Mouse (Mus musculus) intestine, postnatal 0 days (tissue): ENCODE results near the gene Taf5l. TPM values are rescaled to one million over a fixed set of nuclear protein-coding genes. Genes with fewer than 3 reads are reported as not detected.

Experiments used
- ATAC-seq: fragments of 200-750 bp; cut with Nextera tagmentation; 2 replicates; pipeline ENCODE4 v1.8.0; 2017; ENCODE audit warnings: mild to moderate bottlenecking, moderate TSS enrichment, moderate library complexity
- H3K27ac ChIP-seq: fragments of 300-500 bp; sonication (generic); 2 replicates; pipeline ENCODE4 v1.5.1; 2014; ENCODE audit warnings: mild to moderate bottlenecking, low read depth, low read length, moderate library complexity
- H3K27me3 ChIP-seq: fragments of 300-500 bp; sonication (generic); replicated peaks from 2 replicates; pipeline ENCODE4 v1.6.1; 2014; ENCODE audit warnings: low read length, mixed read lengths; ENCODE audit not compliant: control insufficient read depth, insufficient read depth
- H3K36me3 ChIP-seq: fragments of 300-500 bp; sonication (generic); 2 replicates; pipeline ENCODE4 v1.6.1; 2014; ENCODE audit warnings: mild to moderate bottlenecking, moderate library complexity; ENCODE audit not compliant: control insufficient read depth, insufficient read depth
- H3K4me1 ChIP-seq: fragments of 300-500 bp; sonication (generic); replicated peaks from 2 replicates; pipeline ENCODE4 v1.6.1; 2014; ENCODE audit warnings: antibody characterized with exemption, low read length, mixed read lengths; ENCODE audit not compliant: control insufficient read depth, insufficient read depth
- H3K4me2 ChIP-seq: fragments of 300-500 bp; sonication (generic); replicated peaks from 2 replicates; pipeline ENCODE4 v1.6.1; 2014; ENCODE audit warnings: low read depth, mild to moderate bottlenecking, moderate library complexity
- H3K4me3 ChIP-seq: fragments of 300-500 bp; sonication (generic); 2 replicates; pipeline ENCODE4 v1.5.1; 2014; ENCODE audit warnings: low read depth, low read length
- H3K9ac ChIP-seq: fragments of 300-500 bp; sonication (generic); 2 replicates; pipeline ENCODE4 v1.6.1; 2014; ENCODE audit warnings: mild to moderate bottlenecking, low read depth, low read length
- H3K9me3 ChIP-seq: fragments of 300-500 bp; sonication (generic); 2 replicates; pipeline ENCODE4 v1.6.1; 2016; ENCODE audit warnings: mixed run types; ENCODE audit not compliant: control insufficient read depth
- CTCF ChIP-seq: sonication (generic); IDR thresholded peaks from 2 replicates; pipeline ENCODE4 v1.5.1; 2016; ENCODE audit warnings: low read depth, mild to moderate bottlenecking, control low read depth, antibody characterized with exemption, moderate library complexity
- WGBS: fragments of 180-500 bp; shearing (Covaris S2); extraction: QIAGEN DNeasy Blood & Tissue Kit; methylation state at CpG from one replicate; pipeline ENCODE4 v1.1.7; 2014; 5-methylcytosine and 5-hydroxymethylcytosine counted together
- polyA plus RNA-seq: library from polyadenylated mRNA; unstranded; fragments of >200 nt; fragmentation: Nextera tagmentation; extraction: Ambion mirVana; gene quantifications from 2 replicates; pipeline ENCODE4 v1.2.1, GENCODE M21; 2015

The Taf5l gene
- polyA plus RNA-seq, 1 experiment from 2014 or later = 18.8 TPM

- TF ChIP-seq CTCF = no peak
- Histone ChIP-seq H3K4me3 (no peak overlapping the region), H3K27ac (no peak overlapping the region), H3K9ac (no peak overlapping the region), H3K27me3 (no peaks in the 10 kb centered on the region), H3K4me1 (no peaks in the 10 kb centered on the region), H3K4me2 (no peak overlapping the region), H3K9me3 (no peaks in the 10 kb centered on the region), H3K36me3 (peaks cover 65% of the 10 kb centered on the region)
- ATAC-seq = no peak
- WGBS = 87% methylated on average over 9 of the region's 9 CpGs
Measured at GRCm38 (mm10) chr8:123960056-123960455, 61.1 kb downstream of the Taf5l start.

GRCm38 (mm10) chr8:123959473-123959872 lies 61.7 kb downstream of the Taf5l start:
- H3K9ac ChIP-seq = no peak overlapping the region
- H3K36me3 ChIP-seq = peaks cover 62% of the 10 kb centered on the region
- no peaks in the 10 kb centered on the region for H3K4me1 ChIP-seq
- no peaks in the 10 kb centered on the region for H3K27me3 ChIP-seq
- 88% methylated on average over 6 of the region's 6 CpGs for WGBS
- no peaks in the 10 kb centered on the region for H3K9me3 ChIP-seq
- ATAC-seq = no peak
- no peak overlapping the region for H3K4me2 ChIP-seq
- no peak for TF ChIP-seq CTCF
- no peak overlapping the region for H3K4me3 ChIP-seq
- H3K27ac ChIP-seq = no peak overlapping the region

DNA sequence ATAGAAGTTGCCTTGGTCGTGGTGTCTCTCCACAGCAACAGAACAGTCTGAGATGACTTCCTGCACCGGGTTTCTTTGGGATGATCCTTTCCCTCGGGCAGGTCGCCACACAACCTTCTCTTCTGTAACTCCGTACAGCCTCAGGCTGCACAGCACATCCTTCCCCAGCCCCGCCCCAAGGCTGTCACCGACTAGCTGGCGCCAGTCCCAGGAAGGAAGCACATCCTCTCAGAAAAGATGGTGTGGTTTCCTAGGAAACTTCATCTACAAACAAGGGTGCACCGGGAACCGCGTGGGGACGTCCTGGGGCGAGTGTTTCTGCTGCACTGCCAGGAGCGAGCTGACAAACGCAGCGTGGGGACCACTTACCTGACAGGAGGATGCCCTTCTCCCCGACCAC lies 63.1 kb downstream of the Taf5l start:
- Histone ChIP-seq H3K36me3 (peaks cover 66% of the 10 kb centered on the region), H3K4me2 (no peak overlapping the region), H3K9ac (no peak overlapping the region), H3K4me1 (no peaks in the 10 kb centered on the region), H3K9me3 (no peaks in the 10 kb centered on the region), H3K4me3 (no peak overlapping the region), H3K27me3 (no peaks in the 10 kb centered on the region), H3K27ac (no peak overlapping the region)
- no peak for ATAC-seq
- TF ChIP-seq CTCF = no peak
- 71% methylated on average over 17 of the region's 17 CpGs for WGBS

DNA sequence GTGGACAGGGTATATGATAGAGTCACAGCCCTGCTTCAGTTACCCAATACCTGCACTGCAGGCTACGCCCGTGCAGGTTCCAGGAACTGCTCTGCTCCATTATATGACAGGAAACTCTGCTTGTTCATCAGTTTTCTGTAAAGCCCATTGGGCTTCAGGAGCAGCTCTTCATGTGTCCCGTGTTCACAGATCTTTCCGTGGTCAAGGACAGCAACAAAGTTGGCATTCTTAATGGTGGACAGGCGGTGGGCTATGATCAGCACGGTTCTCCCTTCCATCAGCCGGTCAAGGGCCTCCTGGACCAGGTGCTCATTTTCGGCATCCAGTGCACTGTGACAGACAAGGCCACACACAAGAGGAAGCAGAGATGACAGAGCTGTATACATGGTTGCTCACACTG lies 67.0 kb downstream of the Taf5l start:
- ATAC-seq = no peak
- WGBS = 89% methylated on average over 8 of the region's 8 CpGs
- peaks cover 40% of the 10 kb centered on the region for H3K36me3 ChIP-seq

DNA sequence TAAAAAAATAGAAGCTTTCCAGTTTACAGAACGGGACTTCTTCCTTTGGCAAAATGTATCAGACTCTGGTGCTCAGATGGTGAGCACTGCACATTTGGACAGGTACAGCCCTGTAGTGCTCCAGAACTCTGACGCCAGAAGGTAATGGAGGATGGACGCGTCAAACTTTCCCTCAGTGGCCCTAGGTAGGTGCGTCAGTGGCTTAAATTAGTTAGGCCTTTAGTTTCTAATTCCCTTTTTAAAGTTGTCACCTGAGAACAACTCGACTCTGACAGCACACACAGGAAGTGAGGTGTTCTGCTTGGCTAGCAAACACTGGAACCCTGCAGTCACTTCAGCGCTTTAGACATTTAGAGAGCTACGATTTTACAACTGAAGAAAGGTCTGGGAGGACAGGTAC lies 67.5 kb downstream of the Taf5l start:
- no peak for ATAC-seq
- no peaks in the 10 kb centered on the region for H3K4me1 ChIP-seq
- peaks cover 36% of the 10 kb centered on the region for H3K36me3 ChIP-seq
- no peaks in the 10 kb centered on the region for H3K9me3 ChIP-seq
- H3K9ac ChIP-seq = no peak overlapping the region
- WGBS = 88% methylated on average over 8 of the region's 8 CpGs
- no peaks in the 10 kb centered on the region for H3K27me3 ChIP-seq
- H3K4me3 ChIP-seq = no peak overlapping the region
- no peak overlapping the region for H3K4me2 ChIP-seq
- TF ChIP-seq CTCF = no peak
- no peak overlapping the region for H3K27ac ChIP-seq

More for the DNA sequence above, 67.0 kb downstream of the Taf5l start:
- no peak overlapping the region for H3K4me3 ChIP-seq
- H3K9me3 ChIP-seq = no peaks in the 10 kb centered on the region
- no peak overlapping the region for H3K4me2 ChIP-seq
- no peak for TF ChIP-seq CTCF
- H3K4me1 ChIP-seq = no peaks in the 10 kb centered on the region
- no peak overlapping the region for H3K9ac ChIP-seq
- no peaks in the 10 kb centered on the region for H3K27me3 ChIP-seq
- H3K27ac ChIP-seq = no peak overlapping the region

DNA sequence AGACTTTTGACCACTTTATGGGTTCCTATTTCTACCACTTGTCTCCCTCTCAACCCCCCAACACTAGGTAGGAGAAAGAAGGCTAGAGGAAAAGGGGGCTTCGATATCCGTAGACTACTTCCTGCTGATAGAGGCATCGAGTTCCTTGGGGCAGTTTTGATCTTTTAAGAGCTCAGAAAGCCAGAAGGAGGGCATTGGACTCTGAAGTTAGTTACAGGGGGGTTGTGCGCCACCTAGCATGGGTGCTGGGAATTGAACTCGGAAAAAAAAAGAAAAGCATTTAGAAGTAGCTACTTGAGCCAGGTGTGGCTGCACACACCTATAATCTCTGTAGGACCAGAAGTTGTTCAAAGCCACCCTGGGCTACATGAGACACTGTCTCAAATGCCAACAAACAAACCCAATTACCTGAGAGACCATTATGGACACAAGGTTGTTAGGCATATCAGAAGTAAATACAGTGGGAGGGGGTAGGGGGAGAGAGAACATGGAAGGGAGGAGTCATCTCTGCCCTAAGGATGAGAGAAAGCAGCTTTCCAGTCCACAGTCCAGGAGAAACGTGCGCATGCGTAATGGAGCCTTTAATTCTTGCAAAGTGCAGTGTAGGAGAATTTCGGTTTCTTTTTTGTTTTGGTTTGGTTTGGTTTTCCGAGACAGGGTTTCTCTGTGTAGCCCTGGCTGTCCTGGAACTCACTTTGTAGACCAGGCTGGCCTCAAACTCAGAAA lies 71.0 kb downstream of the Taf5l start:
- H3K4me3 ChIP-seq = peak overlapping the region; percentile 100
- ATAC-seq = no peak; the same call in 1 of the 2 replicates
- 32% methylated on average over 10 of the region's 10 CpGs for WGBS
- peak overlapping the region; percentile 81 for H3K9ac ChIP-seq
- H3K27me3 ChIP-seq = no peaks in the 10 kb centered on the region
- H3K27ac ChIP-seq = peak overlapping the region; percentile 90
- H3K4me2 ChIP-seq = peak overlapping the region; percentile 97
- H3K9me3 ChIP-seq = no peaks in the 10 kb centered on the region
- H3K36me3 ChIP-seq = peaks cover 19% of the 10 kb centered on the region
- peaks cover 6% of the 10 kb centered on the region for H3K4me1 ChIP-seq
- peak; percentile 79 for TF ChIP-seq CTCF
